Mouse (Mus musculus) liver, embryonic 16.5 days (tissue): ENCODE results near the gene Polr1a. TPM values are rescaled to one million over a fixed set of nuclear protein-coding genes. Genes with fewer than 3 reads are reported as not detected.
"Not testable (repeated sequence)": the region's sequence is repeated elsewhere in the genome, so short reads cannot be mapped to it uniquely, and the experiment has no call there.

ENCODE experiments used
- ATAC-seq: fragments of 200-750 bp; cut with Nextera tagmentation; 2 replicates; pipeline ENCODE4 v1.8.0; 2017; ENCODE audit warnings: low read depth, mild to moderate bottlenecking, moderate number of reproducible peaks, moderate library complexity
- H3K27ac ChIP-seq: fragments of 300-500 bp; sonication (generic); 2 replicates; pipeline ENCODE4 v1.5.1; 2014; ENCODE audit warnings: mild to moderate bottlenecking, low read length
- H3K27me3 ChIP-seq: fragments of 300-500 bp; sonication (generic); 2 replicates; pipeline ENCODE4 v1.6.1; 2014; ENCODE audit warnings: low read depth, low read length, mixed read lengths; ENCODE audit not compliant: control insufficient read depth, insufficient read depth
- H3K36me3 ChIP-seq: fragments of 300-500 bp; sonication (generic); 2 replicates; pipeline ENCODE4 v1.6.1; 2014; ENCODE audit warnings: mild to moderate bottlenecking; ENCODE audit not compliant: control insufficient read depth, insufficient read depth
- H3K4me1 ChIP-seq: fragments of 300-500 bp; sonication (generic); 2 replicates; pipeline ENCODE4 v1.6.1; 2014; ENCODE audit warnings: low read depth, low read length, mixed read lengths; ENCODE audit not compliant: control insufficient read depth
- H3K4me2 ChIP-seq: fragments of 300-500 bp; sonication (generic); 2 replicates; pipeline ENCODE4 v1.6.1; 2014; ENCODE audit warnings: low read depth, low read length, mixed read lengths
- H3K4me3 ChIP-seq: fragments of 300-500 bp; sonication (generic); 2 replicates; pipeline ENCODE4 v1.5.1; 2014; ENCODE audit warnings: low read depth, mild to moderate bottlenecking, low read length
- H3K9ac ChIP-seq: fragments of 300-500 bp; sonication (generic); 2 replicates; pipeline ENCODE4 v1.6.1; 2014; ENCODE audit warnings: low read depth, low read length
- H3K9me3 ChIP-seq: fragments of 300-500 bp; sonication (generic); replicated peaks from 2 replicates; pipeline ENCODE4 v1.6.1; 2016; ENCODE audit warnings: low read length; ENCODE audit not compliant: control insufficient read depth
- WGBS: fragments of 180-500 bp; shearing (Covaris S2); extraction: QIAGEN DNeasy Blood & Tissue Kit; methylation state at CpG from one replicate; pipeline ENCODE4 v1.1.7; 2014; ENCODE audit not compliant: insufficient replicate concordance; 5-methylcytosine and 5-hydroxymethylcytosine counted together
- polyA plus RNA-seq: library from polyadenylated mRNA; unstranded; fragments of >200 nt; fragmentation: Nextera tagmentation; extraction: Ambion mirVana; gene quantifications from 2 replicates; pipeline ENCODE4 v1.2.1, GENCODE M21; 2015

The Polr1a gene
- polyA plus RNA-seq, 1 experiment from 2014 or later, result 14.3 TPM

DNA sequence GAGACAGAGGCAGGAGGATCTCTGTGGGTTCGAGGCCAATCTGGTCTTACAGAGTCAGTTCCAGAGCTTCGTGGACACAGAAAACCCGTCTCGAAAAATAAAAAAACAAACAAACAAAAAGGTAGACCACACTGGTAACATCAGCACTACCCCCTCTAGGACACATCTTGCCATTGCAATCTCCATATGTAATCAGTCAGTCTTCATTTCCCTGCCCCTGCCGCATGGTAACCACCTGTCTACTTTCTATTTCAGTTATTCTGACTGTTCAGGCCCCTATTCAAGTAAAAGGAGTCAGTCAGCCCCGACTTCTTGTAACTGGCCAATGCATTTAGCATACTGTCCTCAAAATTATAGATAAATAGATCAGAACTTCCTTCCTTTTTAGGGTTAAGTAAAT, 987 bp downstream of the Polr1a start:
- H3K9me3 ChIP-seq, result no peaks in the 10 kb centered on the region
- H3K4me3 ChIP-seq, result peak overlapping the region; percentile 80
- peak overlapping the region; percentile 73 for H3K9ac ChIP-seq
- peak overlapping the region; percentile 67 for H3K4me2 ChIP-seq
- no peak overlapping the region for H3K27ac ChIP-seq
- peaks cover 25% of the 10 kb centered on the region for H3K4me1 ChIP-seq
- H3K27me3 ChIP-seq, result no peaks in the 10 kb centered on the region
- whole genome bisulfite sequencing, result 32% methylated on average over 6 of the region's 6 CpGs
- ATAC-seq, result no peak
- H3K36me3 ChIP-seq, result peaks cover under 1% of the 10 kb centered on the region; the same call in 1 of the 2 replicates

DNA sequence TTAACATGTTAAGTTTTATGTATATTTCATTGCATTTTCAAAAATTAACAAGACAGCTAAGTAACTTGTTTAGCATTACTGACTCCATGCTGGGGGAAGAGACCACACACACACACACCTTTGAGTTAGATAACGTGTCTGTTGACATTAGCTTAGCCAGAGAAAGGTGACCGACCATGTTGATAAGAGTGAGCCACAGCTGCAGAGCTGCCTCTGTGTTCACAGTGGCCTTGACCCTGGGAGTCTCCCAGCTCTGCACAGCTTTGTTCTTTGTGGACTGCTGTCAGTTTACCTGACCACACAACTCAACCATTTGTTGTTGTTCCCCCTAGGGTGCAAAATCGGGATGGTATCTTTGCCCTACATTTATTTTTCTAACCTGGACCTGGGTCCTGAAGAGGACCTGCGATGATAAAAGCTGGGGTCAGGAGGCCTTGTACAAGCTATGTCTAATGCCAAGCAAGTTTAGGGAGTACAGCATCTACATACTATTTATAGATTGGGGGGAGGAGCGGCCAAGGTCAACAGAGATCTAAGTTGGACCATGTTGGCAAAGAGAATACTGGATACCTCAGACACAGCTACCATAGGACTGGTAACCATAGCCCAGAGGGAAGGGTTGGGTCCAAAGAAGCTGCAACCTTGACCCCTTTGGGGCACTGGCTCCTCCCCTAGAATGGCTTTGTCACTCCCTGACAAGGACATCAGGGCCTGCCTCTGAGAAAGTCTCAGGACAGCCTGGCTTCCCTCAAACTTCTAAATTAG, 3.0 kb downstream of the Polr1a start:
- peak overlapping the region; percentile 76 for H3K27ac ChIP-seq
- H3K9me3 ChIP-seq, result no peaks in the 10 kb centered on the region
- H3K9ac ChIP-seq, result no peak overlapping the region
- no peak overlapping the region for H3K4me2 ChIP-seq
- no peak overlapping the region for H3K4me3 ChIP-seq
- 46% methylated on average over 5 of the region's 5 CpGs for WGBS
- peaks cover 25% of the 10 kb centered on the region for H3K4me1 ChIP-seq
- H3K36me3 ChIP-seq, result peaks cover 10% of the 10 kb centered on the region
- no peaks in the 10 kb centered on the region for H3K27me3 ChIP-seq
- ATAC-seq, result peak; percentile 75

DNA sequence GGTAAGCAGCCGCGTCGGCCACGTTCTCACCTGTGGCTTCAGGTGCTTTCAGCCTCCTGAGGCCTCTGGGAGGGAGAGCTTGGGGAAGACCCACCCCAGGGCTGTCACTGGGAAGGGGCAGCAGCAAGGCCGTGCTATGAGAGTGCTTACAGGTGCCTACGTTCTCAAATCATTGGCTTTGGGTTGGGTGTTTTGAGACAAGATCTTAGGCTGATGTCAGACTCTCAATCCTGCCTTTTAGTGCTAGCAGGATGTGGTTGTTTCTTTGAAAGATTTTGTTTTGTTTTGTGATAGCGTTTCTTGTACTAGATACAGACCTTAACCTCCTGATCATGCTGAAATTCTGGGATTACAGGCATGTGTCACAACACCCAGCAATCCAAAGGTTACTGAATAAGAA, 11.9 kb downstream of the Polr1a start:
- Histone ChIP-seq H3K4me3 (no peak overlapping the region), H3K27me3 (no peaks in the 10 kb centered on the region), H3K9ac (no peak overlapping the region), H3K9me3 (no peaks in the 10 kb centered on the region), H3K4me1 (no peaks in the 10 kb centered on the region), H3K36me3 (peaks cover 33% of the 10 kb centered on the region), H3K27ac (no peak overlapping the region), H3K4me2 (no peak overlapping the region)
- ATAC-seq, result no peak
- WGBS, result 85% methylated on average over 7 of the region's 7 CpGs

DNA sequence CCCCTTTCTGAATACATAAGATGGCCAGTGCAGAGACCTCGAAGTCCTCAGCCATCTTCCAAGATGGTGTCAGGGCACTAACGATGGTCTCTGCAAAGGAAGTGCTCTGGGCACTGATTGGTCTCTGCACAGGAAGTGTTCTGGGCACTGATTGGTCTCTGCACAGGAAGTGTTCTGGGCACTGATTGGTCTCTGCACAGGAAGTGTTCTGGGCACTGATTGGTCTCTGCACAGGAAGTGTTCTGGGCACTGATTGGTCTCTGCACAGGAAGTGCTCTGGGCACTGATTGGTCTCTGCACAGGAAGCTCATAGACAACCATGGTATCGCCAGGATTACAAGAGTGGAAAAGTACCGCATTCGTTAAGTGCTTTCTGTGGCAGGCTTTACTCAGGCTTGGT, 16.4 kb downstream of the Polr1a start:
- H3K4me1 ChIP-seq, H3K9ac ChIP-seq, H3K4me2 ChIP-seq, H3K27ac ChIP-seq, H3K4me3 ChIP-seq, H3K9me3 ChIP-seq, H3K27me3 ChIP-seq, ATAC-seq: not testable (repeated sequence)
- WGBS, result 52% methylated on average over 5 of the region's 5 CpGs
- H3K36me3 ChIP-seq, result peaks cover 36% of the 10 kb centered on the region

DNA sequence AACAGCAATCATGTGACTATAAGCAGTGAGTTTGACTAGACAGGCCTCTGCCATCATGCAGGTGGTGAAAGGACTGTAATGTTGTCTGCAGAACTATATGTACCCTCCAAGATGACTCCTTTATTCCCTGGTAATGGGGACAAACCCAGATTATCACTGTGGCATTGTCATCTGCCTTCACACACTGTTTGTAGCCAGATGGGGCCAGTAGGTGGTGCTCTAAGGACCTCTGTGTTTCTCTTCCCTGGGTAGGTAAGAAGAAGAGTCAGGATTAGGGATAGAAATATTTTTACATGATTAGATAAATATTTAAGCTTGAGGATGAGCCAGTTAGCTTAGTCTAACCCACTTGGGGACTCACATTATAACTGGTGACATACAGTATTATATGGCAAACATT, 19.1 kb downstream of the Polr1a start:
- ATAC-seq, result no peak
- no peak overlapping the region for H3K4me3 ChIP-seq
- no peaks in the 10 kb centered on the region for H3K9me3 ChIP-seq
- no peak overlapping the region for H3K4me2 ChIP-seq
- peaks cover 34% of the 10 kb centered on the region for H3K36me3 ChIP-seq
- H3K9ac ChIP-seq, result no peak overlapping the region
- no peak overlapping the region for H3K27ac ChIP-seq
- no peaks in the 10 kb centered on the region; the same call in 1 of the 2 replicates for H3K4me1 ChIP-seq
- H3K27me3 ChIP-seq, result no peaks in the 10 kb centered on the region

DNA sequence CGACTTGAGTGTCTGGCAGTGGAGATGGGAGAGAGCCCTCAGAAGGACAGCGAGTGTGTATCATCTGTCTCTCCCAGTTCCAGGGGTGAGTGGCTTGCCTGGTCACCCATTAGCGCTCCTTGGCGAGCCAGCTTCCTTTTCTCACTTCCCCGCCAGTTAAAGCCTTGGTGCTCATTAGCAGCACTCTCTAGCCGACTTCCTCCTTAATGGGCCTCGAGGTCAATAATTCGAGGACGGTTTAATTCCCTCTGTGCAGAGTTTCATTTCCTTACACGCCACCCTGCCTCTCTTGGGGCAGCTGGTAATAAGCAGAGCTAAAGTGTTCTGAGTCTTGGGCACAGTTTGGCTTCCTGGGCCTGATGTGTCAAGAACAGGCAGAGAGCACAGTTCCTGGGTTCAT, 21.2 kb downstream of the Polr1a start:
- peak; percentile 35 for ATAC-seq
- 68% methylated on average over 10 of the region's 10 CpGs for WGBS
- H3K9ac ChIP-seq, result no peak overlapping the region
- H3K4me1 ChIP-seq, result no peaks in the 10 kb centered on the region; the same call in 1 of the 2 replicates
- no peaks in the 10 kb centered on the region for H3K9me3 ChIP-seq
- 0 out of 2 replicates have a peak overlapping the region, but pooled peaks have one; percentile 4 for H3K27ac ChIP-seq
- H3K36me3 ChIP-seq, result peaks cover 25% of the 10 kb centered on the region
- H3K4me2 ChIP-seq, result no peak overlapping the region
- H3K4me3 ChIP-seq, result no peak overlapping the region
- no peaks in the 10 kb centered on the region for H3K27me3 ChIP-seq

DNA sequence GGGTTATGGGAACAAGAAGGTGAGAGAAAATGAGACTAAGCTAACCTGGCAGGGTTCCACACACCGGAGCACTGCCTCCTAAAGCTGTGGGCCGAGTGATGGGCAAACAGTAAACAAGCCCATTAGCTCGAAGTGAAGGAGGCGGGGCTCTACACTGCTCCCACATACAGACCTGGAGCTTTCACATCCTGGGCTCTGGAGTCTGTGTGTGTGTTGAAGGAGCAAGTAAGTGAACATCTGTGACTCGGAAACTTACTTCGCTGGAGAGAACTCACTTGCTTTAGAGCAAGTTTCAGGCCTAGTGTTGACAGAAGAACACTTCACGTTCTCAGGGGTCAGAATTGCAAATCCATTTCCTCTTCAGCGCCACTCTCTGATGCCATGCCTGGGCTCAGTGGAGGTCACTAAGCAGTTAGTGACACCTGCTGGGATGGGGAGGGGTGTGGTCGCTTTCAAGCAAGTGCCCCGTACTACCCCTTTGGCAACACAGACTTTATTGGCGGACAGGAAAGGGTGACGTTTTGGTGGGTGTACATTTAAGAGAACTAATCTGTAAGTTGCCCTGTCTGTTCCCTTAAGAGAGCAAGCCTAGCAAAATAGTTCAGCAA, 22.1 kb downstream of the Polr1a start:
- H3K4me1 ChIP-seq, result no peaks in the 10 kb centered on the region; the same call in 1 of the 2 replicates
- H3K4me3 ChIP-seq, result no peak overlapping the region
- peaks cover 25% of the 10 kb centered on the region for H3K36me3 ChIP-seq
- 79% methylated on average over 12 of the region's 12 CpGs for WGBS
- H3K9me3 ChIP-seq, result no peaks in the 10 kb centered on the region
- no peak for ATAC-seq
- no peaks in the 10 kb centered on the region for H3K27me3 ChIP-seq
- H3K27ac ChIP-seq, result no peak overlapping the region
- no peak overlapping the region for H3K4me2 ChIP-seq
- H3K9ac ChIP-seq, result no peak overlapping the region

DNA sequence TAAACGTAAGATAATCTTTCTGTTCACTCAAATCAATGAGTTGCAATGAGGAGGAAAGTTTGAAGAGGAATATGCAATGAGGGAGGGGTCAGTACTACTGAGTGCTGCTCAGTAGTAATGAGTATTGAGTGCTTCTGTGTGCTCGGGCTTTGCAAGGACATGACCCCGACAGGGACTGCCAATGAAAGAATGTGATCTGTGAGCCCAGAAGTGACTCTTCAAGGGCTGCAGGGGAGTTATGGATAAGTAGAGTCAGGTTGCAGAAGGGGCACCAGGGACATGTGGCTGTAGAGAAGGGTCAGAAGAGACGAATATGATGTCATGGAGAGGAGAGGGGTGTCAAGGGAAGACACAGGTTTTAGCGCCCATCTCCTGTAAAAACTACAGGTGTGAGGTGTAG, 23.5 kb downstream of the Polr1a start:
- H3K36me3 ChIP-seq, result peaks cover 26% of the 10 kb centered on the region
- WGBS, result 70% methylated on average over 5 of the region's 5 CpGs
- no peaks in the 10 kb centered on the region for H3K9me3 ChIP-seq
- no peak overlapping the region for H3K27ac ChIP-seq
- H3K4me3 ChIP-seq, result no peak overlapping the region
- H3K9ac ChIP-seq, result no peak overlapping the region
- H3K4me2 ChIP-seq, result no peak overlapping the region
- no peaks in the 10 kb centered on the region for H3K27me3 ChIP-seq
- no peaks in the 10 kb centered on the region; the same call in 1 of the 2 replicates for H3K4me1 ChIP-seq
- ATAC-seq, result no peak

DNA sequence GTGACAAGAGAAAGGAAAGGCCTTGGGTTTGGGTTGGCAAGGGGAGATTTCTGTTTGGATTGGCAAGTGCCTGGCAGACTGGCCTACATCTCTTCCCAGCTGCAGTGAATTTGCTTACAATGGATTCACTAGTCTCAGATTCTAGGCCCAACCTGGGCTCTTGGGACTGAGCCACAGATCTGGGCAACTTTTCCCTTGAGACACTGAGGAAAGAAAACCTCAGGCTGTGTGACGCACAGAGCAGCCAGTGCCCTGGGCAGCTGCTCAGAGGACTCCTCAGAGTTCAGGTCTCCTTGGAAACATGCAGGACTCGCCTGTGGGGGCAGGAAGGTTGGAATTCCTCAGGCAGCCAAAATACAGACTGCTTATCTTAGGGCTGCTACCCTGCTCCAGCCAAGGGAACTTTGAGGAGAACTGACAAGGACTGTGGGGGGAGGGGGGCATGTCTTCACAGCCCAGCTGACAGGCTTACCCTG, 25.3 kb downstream of the Polr1a start:
- H3K4me3 ChIP-seq, result no peak overlapping the region
- no peak overlapping the region for H3K27ac ChIP-seq
- H3K9me3 ChIP-seq, result no peaks in the 10 kb centered on the region
- no peaks in the 10 kb centered on the region; the same call in 1 of the 2 replicates for H3K4me1 ChIP-seq
- ATAC-seq, result no peak
- peaks cover 28% of the 10 kb centered on the region for H3K36me3 ChIP-seq
- H3K4me2 ChIP-seq, result no peak overlapping the region
- H3K9ac ChIP-seq, result no peak overlapping the region
- H3K27me3 ChIP-seq, result no peaks in the 10 kb centered on the region
- WGBS, result 72% methylated on average over 2 of the region's 2 CpGs
